Mouse (Mus musculus): ENCODE data around the gene Olfr576.
A peak's percentile ranks its signal among the peaks of the same experiment; 100 is the strongest.

The Olfr576 gene

DNA sequence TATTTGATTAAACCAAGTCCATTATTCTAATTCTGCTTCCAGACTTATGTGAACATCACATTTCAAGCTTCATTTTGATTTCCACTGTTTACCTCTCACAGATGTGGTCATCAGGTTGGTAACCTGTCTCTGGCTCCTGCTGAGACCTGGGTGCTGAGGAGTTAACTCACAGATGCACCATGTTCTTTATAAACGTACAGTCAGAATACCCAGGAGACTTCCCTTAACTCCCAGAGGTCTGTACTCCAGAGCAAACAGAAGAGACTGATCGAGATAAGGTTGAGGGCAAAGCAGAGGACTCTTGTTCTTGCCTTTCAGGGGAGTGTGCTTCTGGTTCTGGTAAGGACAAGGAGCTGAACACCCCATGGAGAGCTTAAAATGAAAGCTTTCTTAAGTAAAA is at the start of gene Olfr576:
Gene Olfr576 (plus strand): TSS at position 301 of the 400 bp plus-strand sequence.
- DNase-seq: no peak

DNA sequence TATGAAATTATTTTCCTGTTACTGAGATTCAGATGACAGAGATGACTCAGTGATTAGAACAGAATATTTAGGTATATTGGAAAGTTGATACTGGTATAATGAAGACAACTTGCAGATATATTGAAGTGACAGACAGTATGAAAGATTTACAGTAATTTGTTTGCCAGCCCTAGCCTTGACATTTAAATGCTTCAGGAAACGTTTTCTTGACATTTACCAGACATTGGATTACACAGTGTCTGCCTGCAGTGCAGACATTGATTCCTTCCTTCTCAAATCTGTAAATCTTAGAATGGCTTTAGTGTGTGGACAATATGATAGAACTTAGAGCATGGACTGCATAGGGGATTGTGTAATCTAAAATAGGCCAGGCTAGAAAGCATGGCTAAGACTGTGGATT is 47.2 kb upstream of the Olfr576 start:
- no peak for DNase-seq

- DNase-seq: no peak
These were observed 46.1 kb upstream of the Olfr576 start for GRCm38 (mm10) chr7:102916405-102916804.

DNA sequence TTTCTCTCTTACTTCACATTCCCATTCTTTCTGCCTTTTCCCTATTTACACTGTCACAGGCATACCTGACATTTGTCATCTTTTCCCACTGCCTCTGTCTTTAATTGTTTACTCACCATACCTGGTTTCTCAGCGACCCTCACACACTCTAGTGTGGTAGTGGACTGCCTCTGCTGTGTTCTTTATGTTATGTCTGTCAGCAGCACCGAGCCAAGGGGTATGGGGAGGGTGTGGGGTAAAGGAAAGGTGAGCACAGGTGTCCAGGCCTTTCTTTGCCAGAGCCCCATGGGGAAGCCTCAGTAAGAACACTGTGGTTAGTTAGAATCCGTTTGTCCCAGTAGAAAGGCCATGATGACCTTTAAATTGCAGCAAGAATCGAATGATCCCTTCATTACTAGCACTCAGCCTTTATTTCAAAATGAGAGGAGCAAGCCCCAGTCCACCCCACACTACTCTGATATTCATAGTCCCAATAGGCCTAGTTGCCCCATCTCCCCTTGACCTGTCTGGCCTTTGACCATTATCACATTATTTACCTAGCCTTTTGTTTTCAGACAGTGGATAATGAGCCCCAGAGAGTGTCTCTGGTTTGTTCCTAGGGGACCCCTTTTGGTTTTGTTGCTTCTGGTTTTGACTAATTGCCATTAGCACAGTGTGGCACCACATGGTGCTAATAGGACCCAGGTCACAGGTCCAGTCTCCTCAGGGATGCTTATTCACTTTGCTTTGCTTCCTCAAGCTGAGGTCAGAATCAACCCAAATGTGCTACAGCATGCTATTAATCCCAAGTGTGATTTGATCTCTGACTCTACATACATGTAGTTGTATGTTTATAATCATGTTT is 45.2 kb upstream of the Olfr576 start, which contains the start of gene Olfr571:
Gene Olfr571 (minus strand): TSS at position 505 of the 844 bp plus-strand sequence.
- no peak for DNase-seq

- peak; percentile 16 for DNase-seq
These were observed 42.8 kb upstream of the Olfr576 start for GRCm38 (mm10) chr7:102919632-102920031.

GRCm38 (mm10) chr7:102924109-102924508 is 38.4 kb upstream of the Olfr576 start, which contains the start of gene Olfr572:
Gene Olfr572 (plus strand): TSS chr7:102924409.
- no peak for DNase-seq

- no peak for DNase-seq
These were observed 35.4 kb upstream of the Olfr576 start for GRCm38 (mm10) chr7:102927105-102927504.

DNA sequence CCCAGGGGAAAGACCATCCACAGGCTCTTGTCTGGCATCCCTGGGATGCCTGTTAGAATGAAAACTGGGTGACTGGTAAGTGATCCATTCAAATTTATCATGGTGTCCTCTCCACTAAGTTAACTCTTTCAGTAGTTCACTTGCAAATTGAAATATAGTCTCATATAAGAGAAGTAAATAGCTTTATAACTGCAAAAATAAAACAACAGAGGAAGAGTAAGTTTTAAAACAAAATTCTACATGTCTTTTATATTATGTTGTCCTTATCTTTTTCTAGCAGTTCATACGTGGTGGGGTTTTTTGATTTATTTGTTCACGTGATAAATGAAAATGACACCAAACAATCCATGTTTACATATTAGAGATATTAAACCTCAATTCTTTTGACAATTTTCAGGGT is 20.0 kb upstream of the Olfr576 start, which contains the start of gene Olfr573-ps1:
Gene Olfr573-ps1 (minus strand): TSS at position 101 of the 400 bp plus-strand sequence.
- DNase-seq: no peak

DNA sequence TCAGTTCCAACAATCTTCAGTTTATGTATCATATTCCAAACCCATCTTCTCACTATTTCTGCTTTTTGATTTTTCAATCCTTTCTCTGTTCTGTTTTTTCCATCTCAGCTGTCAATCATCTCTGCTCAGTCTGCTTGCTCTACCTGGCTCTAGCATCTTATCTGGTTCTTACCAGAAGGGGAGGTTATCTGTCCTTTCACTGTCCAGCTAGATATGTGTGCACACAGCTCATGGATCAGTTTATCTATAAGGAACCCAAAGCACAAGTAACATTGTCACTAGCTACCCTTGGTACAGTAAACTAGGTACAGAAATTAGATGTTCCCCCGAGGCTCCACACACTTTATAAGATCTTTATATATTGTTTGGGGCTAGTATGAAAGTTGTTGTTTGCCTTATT is 19.0 kb upstream of the Olfr576 start:
- no peak for DNase-seq

GRCm38 (mm10) chr7:102948167-102948566 is 14.3 kb upstream of the Olfr576 start, which contains the start of gene Olfr574:
Gene Olfr574 (plus strand): TSS chr7:102948467.
- DNase-seq: no peak

DNA sequence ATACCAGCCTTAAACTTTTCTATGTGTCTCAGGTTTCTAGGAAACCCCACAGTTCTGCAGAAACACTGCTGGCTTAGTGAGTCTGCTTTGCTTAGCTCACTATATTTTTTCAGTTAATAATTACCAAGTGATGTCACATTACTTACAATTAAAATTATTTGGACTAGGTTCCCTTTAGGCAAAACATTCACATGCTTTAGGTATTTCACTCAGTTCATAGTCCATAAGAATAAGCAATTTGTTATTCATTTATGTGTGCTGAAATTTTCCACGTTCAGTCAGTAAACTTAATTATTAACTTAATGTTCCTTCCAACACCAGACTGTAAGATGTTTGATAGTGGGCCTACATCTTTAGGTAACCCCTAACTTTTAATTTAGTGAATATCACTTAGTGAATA is 11.7 kb upstream of the Olfr576 start:
- DNase-seq: no peak

DNA sequence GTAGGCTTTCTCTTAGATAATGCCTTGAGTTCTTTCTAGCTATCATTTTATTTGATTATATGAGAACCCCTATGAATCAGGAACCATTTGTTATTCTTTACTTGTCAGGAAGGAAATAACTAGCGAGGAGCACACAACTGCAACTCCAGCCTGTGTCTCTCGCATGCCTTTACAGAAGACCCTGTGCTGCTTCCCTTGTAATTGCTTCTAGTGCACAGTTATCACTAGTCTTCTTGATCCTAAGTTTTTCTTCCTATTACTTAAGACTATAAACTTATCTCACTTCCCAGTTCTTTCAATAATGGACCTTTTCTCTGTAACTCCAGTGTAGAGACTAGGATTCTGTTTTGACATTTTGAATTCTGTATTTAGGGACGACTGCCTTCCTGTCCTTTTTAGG is 4.3 kb upstream of the Olfr576 start:
- no peak for DNase-seq

DNA sequence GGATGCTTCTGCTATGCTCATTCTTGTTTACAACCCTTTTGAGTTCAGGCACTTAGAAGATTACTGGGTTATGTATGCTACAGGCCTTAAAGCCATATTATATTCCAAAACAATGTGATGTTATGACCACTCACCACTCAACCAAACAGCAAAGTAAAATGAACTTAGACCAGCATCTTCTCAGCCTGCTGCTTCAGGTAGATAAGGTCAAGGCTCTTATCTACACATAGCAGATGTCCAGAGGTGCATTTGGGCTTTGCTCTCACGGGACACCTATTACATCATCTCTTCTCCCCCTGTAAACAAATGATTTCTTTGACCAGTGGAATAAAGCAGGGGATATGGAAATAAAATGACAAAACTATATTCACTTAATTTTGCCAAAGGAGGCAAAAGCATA is 3.9 kb upstream of the Olfr576 start, which contains the start of gene Olfr575:
Gene Olfr575 (minus strand): TSS at position 183 of the 400 bp plus-strand sequence.
- DNase-seq: no peak

GRCm38 (mm10) chr7:102974399-102974798 is 11.9 kb downstream of the Olfr576 start:
- DNase-seq: no peak

- DNase-seq: no peak
These were observed 13.4 kb downstream of the Olfr576 start, which contains the start of gene Olfr577 for GRCm38 (mm10) chr7:102975843-102976242. Gene Olfr577 (minus strand): TSS chr7:102975943.

DNA sequence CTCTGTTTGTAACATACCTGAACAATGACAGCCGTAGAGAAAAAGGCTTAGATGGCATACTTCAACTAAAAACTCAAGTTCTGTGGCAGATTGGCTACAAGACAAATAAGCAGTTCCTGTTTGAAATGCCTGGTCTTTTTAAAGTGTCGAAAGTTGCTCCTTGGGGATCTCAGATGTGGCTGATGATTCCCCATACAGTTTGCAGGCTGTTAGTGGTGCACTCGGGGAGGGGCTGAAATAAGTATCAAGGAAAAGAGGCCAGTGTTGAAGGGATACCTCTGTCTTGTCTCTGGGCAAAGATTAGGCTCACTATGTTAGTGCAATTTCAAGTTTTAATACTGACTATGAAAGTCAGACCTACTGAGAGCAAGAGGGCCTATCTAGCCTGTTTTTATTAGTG is 26.8 kb downstream of the Olfr576 start, which contains the start of gene Olfr578:
Gene Olfr578 (minus strand): TSS at position 101 of the 400 bp plus-strand sequence.
- DNase-seq: no peak

Measured in cerebellum, adult 9-10 months (tissue).